In the genomic region with DNA sequence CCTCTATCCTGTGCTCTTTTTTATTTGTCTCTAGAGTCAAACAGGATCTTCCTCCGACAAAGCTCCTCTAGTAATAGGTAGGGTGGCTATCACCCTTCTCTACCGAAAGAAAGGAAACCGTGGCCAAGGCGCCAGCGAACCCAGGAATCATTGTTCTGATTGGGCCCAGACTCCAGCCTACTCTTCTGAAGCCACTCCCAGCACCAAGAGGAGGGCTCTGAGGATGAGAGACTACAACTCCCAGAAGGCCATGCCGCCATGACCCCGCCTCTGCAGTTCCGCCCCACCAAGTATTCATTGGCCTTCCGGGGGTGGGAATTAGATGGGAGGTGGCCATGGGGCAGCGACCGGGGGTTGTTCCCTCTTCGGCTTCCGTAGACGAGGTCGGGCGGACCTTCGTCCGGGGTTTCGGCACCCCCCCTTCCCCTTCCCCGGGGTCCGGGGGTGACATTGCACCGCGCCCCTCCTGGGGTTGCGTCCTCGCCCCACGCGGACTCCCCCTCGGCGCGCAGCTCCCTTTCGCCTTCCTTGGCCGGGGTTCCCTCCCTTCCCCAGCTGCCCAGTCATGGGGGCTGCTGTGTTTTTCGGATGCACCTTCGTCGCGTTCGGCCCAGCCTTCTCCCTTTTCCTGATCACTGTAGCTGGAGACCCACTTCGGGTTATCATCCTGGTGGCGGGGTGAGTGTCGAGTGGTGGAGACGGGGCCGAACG, we compare ENCODE assay signal across 8 mouse cellular contexts. TPM values are rescaled to one million over a fixed set of nuclear protein-coding genes. Genes with fewer than 3 reads are reported as not detected.
DNase-seq lines count a peak whose midpoint lies in the region; ATAC-seq and TF ChIP-seq lines count a peak whose summit lies in the region.
"Not testable (repeated sequence)": the region's sequence is repeated elsewhere in the genome, so short reads cannot be mapped to it uniquely, and the experiment has no call there.

A gene (plus strand): TSS at position 364 of the 711 bp plus-strand sequence.

- DNase-seq in ES-CJ7 (ENCODE audit: low read depth, low spot score): peak; percentile 97
- DNase-seq in cerebellum, adult 11 months: peak; percentile 96
- DNase-seq in heart, postnatal 25 days (ENCODE audit: low spot score): peak; percentile 97
- DNase-seq in layer of hippocampus, adult 2 months (ENCODE audit: low spot score in 2 of 2): peak; percentile 96 to 99
- DNase-seq in lung, embryonic 14.5 days: peak; percentile 97
- peak; percentile 95 for DNase-seq in thymus, adult 2 months

- H3K4me1 ChIP-seq in forebrain, embryonic 15.5 days: peaks cover 18% of the 10 kb centered on the region
- H3K4me1 ChIP-seq in lung, embryonic 14.5 days (ENCODE audit: insufficient read depth): not testable (repeated sequence)
- H3K4me1 ChIP-seq in olfactory bulb, adult 2 months (ENCODE audit: control insufficient read depth, insufficient read depth, low read length): peaks cover 22% of the 10 kb centered on the region
- H3K4me1 ChIP-seq in thymus, adult 2 months (replicated peaks; ENCODE audit: control insufficient read depth, insufficient read depth, low read length): peaks cover 28% of the 10 kb centered on the region

- H3K4me2 ChIP-seq in forebrain, embryonic 15.5 days (replicated peaks): peak within 1 kb of the TSS; percentile 61
- peak within 1 kb of the TSS; percentile 76 for H3K4me2 ChIP-seq in lung, embryonic 14.5 days

- not testable (repeated sequence) for TF ChIP-seq CTCF in layer of hippocampus, adult 2 months (conservative IDR thresholded peaks at IDR 0.05); lung, embryonic 14.5 days (IDR thresholded peaks at IDR 0.05; ENCODE audit: low read depth); olfactory bulb, adult 2 months (IDR thresholded peaks at IDR 0.05; ENCODE audit: insufficient read depth, low read depth, low read length)
- peak; percentile 39; the same call in 1 of the 2 replicates for TF ChIP-seq CTCF in thymus, adult 2 months (IDR thresholded peaks at IDR 0.05; ENCODE audit: borderline replicate concordance, control insufficient read depth, extremely low read depth, insufficient read depth, low read length, poor library complexity)

- peak within 1 kb of the TSS; percentile 54 for H3K4me3 ChIP-seq in forebrain, embryonic 15.5 days
- peak within 1 kb of the TSS; percentile 94 for H3K4me3 ChIP-seq in layer of hippocampus, adult 2 months
- H3K4me3 ChIP-seq in lung, embryonic 14.5 days (ENCODE audit: low read depth, low read length): peak within 1 kb of the TSS; percentile 70
- peak within 1 kb of the TSS; percentile 62 for H3K4me3 ChIP-seq in olfactory bulb, adult 2 months (ENCODE audit: insufficient read depth, low read depth, low read length)
- H3K4me3 ChIP-seq in thymus, adult 2 months (ENCODE audit: control insufficient read depth, insufficient read depth, low read length): peak within 1 kb of the TSS; percentile 89

- H3K9me3 ChIP-seq in forebrain, embryonic 15.5 days; lung, embryonic 14.5 days (ENCODE audit: low read depth, low read length): not testable (repeated sequence)

- WGBS in forebrain, embryonic 15.5 days: under 1% methylated on average over 27 of the region's 43 CpGs
- 0% methylated on average over 25 of the region's 43 CpGs for WGBS in lung, embryonic 14.5 days
- WGBS in olfactory bulb, adult 2 months: under 1% methylated on average over 29 of the region's 43 CpGs
- WGBS in thymus, adult 2 months: under 1% methylated on average over 27 of the region's 43 CpGs

- peak within 1 kb of the TSS; percentile 54 for H3K9ac ChIP-seq in forebrain, embryonic 15.5 days (replicated peaks)
- peak within 1 kb of the TSS; percentile 77 for H3K9ac ChIP-seq in lung, embryonic 14.5 days

- ATAC-seq in forebrain, embryonic 15.5 days (replicated peaks): peak; percentile 99
- peak; percentile 98 for ATAC-seq in lung, embryonic 14.5 days (ENCODE audit: insufficient read depth)

- H3K27ac ChIP-seq in forebrain, embryonic 15.5 days (replicated peaks): peak within 1 kb of the TSS; percentile 80
- H3K27ac ChIP-seq in layer of hippocampus, adult 2 months: peak within 1 kb of the TSS; percentile 94
- peak within 1 kb of the TSS; percentile 94 for H3K27ac ChIP-seq in lung, embryonic 14.5 days (ENCODE audit: low read depth)
- peak within 1 kb of the TSS; percentile 59; the same call in 1 of the 2 replicates for H3K27ac ChIP-seq in olfactory bulb, adult 2 months (ENCODE audit: insufficient read depth, low read depth, low read length)
- peak within 1 kb of the TSS; percentile 38; the same call in 1 of the 2 replicates for H3K27ac ChIP-seq in thymus, adult 2 months (ENCODE audit: control insufficient read depth, insufficient read depth, low read length)

- intact Hi-C loops in heart, postnatal 25 days (cut with DNase I): not testable (repeated sequence)

- TF ChIP-seq POLR2A in olfactory bulb, adult 2 months (IDR thresholded peaks at IDR 0.05; ENCODE audit: insufficient read depth, low read depth, low read length): not testable (repeated sequence)
- peak; percentile 43 for TF ChIP-seq POLR2A in thymus, adult 2 months (IDR thresholded peaks at IDR 0.05; ENCODE audit: control insufficient read depth, extremely low read depth, insufficient read depth, low read length, poor library complexity)

- H3K27me3 ChIP-seq in forebrain, embryonic 15.5 days; lung, embryonic 14.5 days (ENCODE audit: insufficient read depth, low read length); thymus, adult 2 months (ENCODE audit: control insufficient read depth, insufficient read depth, low read length): not testable (repeated sequence)

- H3K36me3 ChIP-seq in forebrain, embryonic 15.5 days; thymus, adult 2 months (ENCODE audit: control insufficient read depth, insufficient read depth, low read length): not testable (repeated sequence)
- H3K36me3 ChIP-seq in lung, embryonic 14.5 days (ENCODE audit: insufficient read depth): peaks cover 19% of the 10 kb centered on the region; the same call in 1 of the 2 replicates

RNA-seq across cellular contexts. Expression of the gene that starts here (rescaled TPM):
- 31.3 and 39.8 TPM in 2 replicates for polyA plus RNA-seq in forebrain, embryonic 15.5 days (2015; fragmentation: Nextera tagmentation; extraction: Ambion mirVana)
- total RNA-seq in heart, postnatal 25 days (2021): 100 to 1,000 TPM; 110 to 120 TPM
- total RNA-seq in layer of hippocampus, adult 2 months (2021): 10 to 100 TPM; 69.0 to 79.8 TPM
- 44.5 and 47.9 TPM in 2 replicates for polyA plus RNA-seq in lung, embryonic 14.5 days (2014; fragmentation: Nextera tagmentation; extraction: Ambion mirVana)
- polyA plus RNA-seq in olfactory bulb, adult 2 months (2012; ENCODE audit: insufficient read depth, insufficient read length, low replicate concordance, missing spikeins): not detected in 2 replicates
- 139 and 156 TPM in 2 replicates for polyA plus RNA-seq in thymus, adult 2 months (2012; rRNA removed)

Comparison
In these comparisons a context has a peak if more than half of its experiments do, and no peak if none do; other contexts are left out.
1. Peak in every context shown above with its lines: DNase-seq, ATAC-seq, H3K4me3 ChIP-seq and H3K27ac ChIP-seq.
2. RNA of the gene that starts here (polyA plus RNA-seq): 139 to 156 TPM in thymus, adult 2 months, 44.5 to 47.9 TPM in lung, embryonic 14.5 days and 31.3 to 39.8 TPM in forebrain, embryonic 15.5 days; not detected in olfactory bulb, adult 2 months; every median in the first group is over 10 times any median in the second.
3. H3K27ac ChIP-seq: peak in every context shown above with its lines; median percentile 94 in layer of hippocampus, adult 2 months; 94 in lung, embryonic 14.5 days; 80 in forebrain, embryonic 15.5 days; 59 in olfactory bulb, adult 2 months; 38 in thymus, adult 2 months.